Mouse (Mus musculus): ENCODE results near the gene Cyp2t4.

DNA sequence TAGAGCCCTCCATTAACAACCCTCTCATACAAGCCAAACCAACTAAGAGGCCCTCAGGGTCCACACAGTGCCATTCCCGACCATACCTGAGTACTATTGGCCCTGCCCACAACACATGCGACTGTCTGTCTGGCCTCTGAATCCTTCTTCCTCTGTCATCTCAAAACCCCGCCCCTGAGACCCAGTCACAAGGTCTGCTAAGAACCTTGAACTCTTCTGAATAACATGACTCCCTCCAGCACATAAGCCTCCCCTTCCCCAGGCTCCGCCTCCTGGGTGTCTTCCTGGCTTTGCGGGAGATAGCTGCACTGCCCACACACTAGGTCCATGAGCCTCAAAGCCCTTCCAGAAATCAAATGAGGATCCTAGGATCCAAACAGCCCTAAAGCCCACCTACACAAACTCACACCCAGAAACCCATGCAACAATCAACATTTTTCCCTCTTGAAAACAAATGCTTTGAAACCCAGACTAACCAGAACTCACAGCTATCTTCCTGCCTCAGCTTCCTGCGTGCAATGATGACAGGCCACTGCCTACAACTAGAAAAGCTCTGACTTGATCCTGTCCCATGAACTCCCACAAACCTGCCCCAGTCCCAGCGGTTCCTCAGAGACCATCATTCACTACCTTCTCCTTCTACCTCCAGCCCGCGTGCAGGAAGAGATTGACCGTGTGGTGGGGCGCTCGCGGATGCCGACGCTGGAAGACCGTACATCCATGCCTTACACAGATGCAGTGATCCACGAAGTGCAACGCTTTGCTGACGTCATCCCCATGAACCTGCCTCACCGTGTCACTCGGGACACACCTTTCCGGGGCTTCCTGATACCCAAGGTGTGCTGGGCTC lies 22.8 kb upstream of the Cyp2t4 start:
- no peak for TF ChIP-seq CTCF (IDR thresholded peaks at IDR 0.05; ENCODE audit: control insufficient read depth, insufficient read depth, insufficient replicate concordance, low read depth, low read length)
- TF ChIP-seq POLR2A (IDR thresholded peaks at IDR 0.05; ENCODE audit: control insufficient read depth, low read depth, low read length) = no peak

All from testis, adult 2 months (tissue).